Mouse (Mus musculus): ENCODE results near the gene Zfp260. TPM values are rescaled to one million over a fixed set of nuclear protein-coding genes. Genes with fewer than 3 reads are reported as not detected.
"Not testable (repeated sequence)": the region's sequence is repeated elsewhere in the genome, so short reads cannot be mapped to it uniquely, and the experiment has no call there.

Zfp260 gene
- polyA plus RNA-seq (2012; rRNA removed), result 11.4 and 12.5 TPM in 2 replicates

GRCm38 (mm10) chr7:30094646-30095429 lies at the start of gene Zfp260:
Gene Zfp260 (plus strand): TSS chr7:30094777.
- under 1% methylated on average over 26 of the region's 26 CpGs for WGBS
- DNase-seq (ENCODE audit: low read depth, low spot score), result peak; percentile 88

- 76% methylated on average over 4 of the region's 4 CpGs for WGBS
- DNase-seq (ENCODE audit: low read depth, low spot score), result no peak
These were observed 46.5 kb upstream of the Zfp260 start for GRCm38 (mm10) chr7:30048126-30048525.

- peak; percentile 94 for DNase-seq (ENCODE audit: low read depth, low spot score)
- WGBS, result 1% methylated on average over 40 of the region's 40 CpGs
These were observed 43.6 kb upstream of the Zfp260 start, which contains the start of gene Zfp14 for GRCm38 (mm10) chr7:30050882-30051548. Gene Zfp14 (minus strand): TSS chr7:30051380.

- WGBS, result 5% methylated on average over 3 of the region's 3 CpGs
- no peak for DNase-seq (ENCODE audit: low read depth, low spot score)
These were observed 41.0 kb upstream of the Zfp260 start for GRCm38 (mm10) chr7:30053591-30053990.

- no peak for DNase-seq (ENCODE audit: low read depth, low spot score)
- WGBS, result 85% methylated on average over 6 of the region's 6 CpGs
These were observed 34.2 kb upstream of the Zfp260 start for GRCm38 (mm10) chr7:30060341-30060740.

- 94% methylated on average over 5 of the region's 5 CpGs for WGBS
- no peak for DNase-seq (ENCODE audit: low read depth, low spot score)
These were observed 32.1 kb upstream of the Zfp260 start for GRCm38 (mm10) chr7:30062478-30062877.

GRCm38 (mm10) chr7:30064622-30065021 lies 30.0 kb upstream of the Zfp260 start:
- no peak for DNase-seq (ENCODE audit: low read depth, low spot score)
- WGBS, result 89% methylated on average over 5 of the region's 5 CpGs

GRCm38 (mm10) chr7:30072146-30073028 lies 22.2 kb upstream of the Zfp260 start, which contains the start of gene Zfp82:
Gene Zfp82 (minus strand): TSS chr7:30072900.
- DNase-seq (ENCODE audit: low read depth, low spot score), result no peak

GRCm38 (mm10) chr7:30086524-30086923 lies 8.1 kb upstream of the Zfp260 start:
- no peak for DNase-seq (ENCODE audit: low read depth, low spot score)
- WGBS, result 32% methylated on average over 9 of the region's 9 CpGs

More at GRCm38 (mm10) chr7:30072146-30073028, 22.2 kb upstream of the Zfp260 start, which contains the start of gene Zfp82:
- under 1% methylated on average over 50 of the region's 50 CpGs for WGBS

GRCm38 (mm10) chr7:30089405-30089804 lies 5.2 kb upstream of the Zfp260 start:
- 24% methylated on average over 6 of the region's 6 CpGs for WGBS
- no peak for DNase-seq (ENCODE audit: low read depth, low spot score)

- DNase-seq (ENCODE audit: low read depth, low spot score), result peak; percentile 94
- under 1% methylated on average over 40 of the region's 40 CpGs for WGBS
These were observed 4.2 kb upstream of the Zfp260 start, which contains the start of the genes Gm26920 and Zfp566 for GRCm38 (mm10) chr7:30090092-30090969. Gene Gm26920 (minus strand): TSS chr7:30090410. Gene Zfp566 (minus strand): TSS chr7:30090527.

- WGBS, result 3% methylated on average over 9 of the region's 9 CpGs
- DNase-seq (ENCODE audit: low read depth, low spot score), result no peak
These were observed 3.5 kb upstream of the Zfp260 start for GRCm38 (mm10) chr7:30090970-30091585.

- WGBS, result 81% methylated on average over 9 of the region's 9 CpGs
- DNase-seq (ENCODE audit: low read depth, low spot score), result no peak
These were observed 1.9 kb upstream of the Zfp260 start for GRCm38 (mm10) chr7:30092666-30093065.

- DNase-seq (ENCODE audit: low read depth, low spot score), result no peak
- 73% methylated on average over 6 of the region's 6 CpGs for WGBS
These were observed 610 bp upstream of the Zfp260 start for GRCm38 (mm10) chr7:30093918-30094415.

- WGBS, result 3% methylated on average over 5 of the region's 5 CpGs
- no peak for DNase-seq (ENCODE audit: low read depth, low spot score)
These were observed 1.1 kb downstream of the Zfp260 start for GRCm38 (mm10) chr7:30095551-30096125.

GRCm38 (mm10) chr7:30099297-30099696 lies 4.7 kb downstream of the Zfp260 start:
- no peak for DNase-seq (ENCODE audit: low read depth, low spot score)
- WGBS, result 90% methylated on average over 13 of the region's 13 CpGs

GRCm38 (mm10) chr7:30116076-30116475 lies 21.5 kb downstream of the Zfp260 start:
- DNase-seq (ENCODE audit: low read depth, low spot score), result no peak
- 95% methylated on average over 5 of the region's 5 CpGs for WGBS

- DNase-seq (ENCODE audit: low read depth, low spot score), result not testable (repeated sequence)
- WGBS, result 95% methylated on average over 12 of the region's 12 CpGs
These were observed 23.4 kb downstream of the Zfp260 start for GRCm38 (mm10) chr7:30117935-30118334.

Measured in large intestine, adult 2 months (tissue).